Mouse (Mus musculus) limb, embryonic 14.5 days (tissue): Measurements from ENCODE around the gene Cobl. TPM values are rescaled to one million over a fixed set of nuclear protein-coding genes. Genes with fewer than 3 reads are reported as not detected.

Experiments
- ATAC-seq: fragments of 200-750 bp; cut with Nextera tagmentation; 2 replicates; pipeline ENCODE4 v1.8.0; 2017; ENCODE audit warnings: low read depth, moderate number of reproducible peaks, moderate TSS enrichment; ENCODE audit not compliant: low FRiP score
- DNase-seq: peaks from one replicate; pipeline ENCODE4 v3.0.0-alpha.2; 2015; ENCODE audit warnings: low spot score
- H3K27ac ChIP-seq: fragments of 300-500 bp; sonication (generic); replicated peaks from 2 replicates; pipeline ENCODE4 v1.5.1; 2014; ENCODE audit warnings: low read depth, mild to moderate bottlenecking, low read length, moderate library complexity, mixed read lengths
- H3K27me3 ChIP-seq: fragments of 300-500 bp; sonication (generic); 2 replicates; pipeline ENCODE4 v1.6.1; 2014; ENCODE audit warnings: low read length, mixed read lengths; ENCODE audit not compliant: control insufficient read depth, insufficient read depth
- H3K36me3 ChIP-seq: fragments of 300-500 bp; sonication (generic); 2 replicates; pipeline ENCODE4 v1.6.1; 2014; ENCODE audit warnings: mild to moderate bottlenecking, low read length, moderate library complexity, mixed read lengths; ENCODE audit not compliant: control insufficient read depth, insufficient read depth
- H3K4me1 ChIP-seq: fragments of 300-500 bp; sonication (generic); 2 replicates; pipeline ENCODE4 v1.6.1; 2014; ENCODE audit warnings: antibody characterized with exemption, low read length, mixed read lengths; ENCODE audit not compliant: control insufficient read depth, insufficient read depth
- H3K4me2 ChIP-seq: fragments of 300-500 bp; sonication (generic); replicated peaks from 2 replicates; pipeline ENCODE4 v1.6.1; 2014; ENCODE audit warnings: low read depth, mild to moderate bottlenecking, low read length, moderate library complexity; ENCODE audit not compliant: severe bottlenecking
- H3K4me3 ChIP-seq: fragments of 300-500 bp; sonication (generic); replicated peaks from 2 replicates; pipeline ENCODE4 v1.5.1; 2014; ENCODE audit warnings: low read length
- H3K9ac ChIP-seq: fragments of 300-500 bp; sonication (generic); 2 replicates; pipeline ENCODE4 v1.6.1; 2014; ENCODE audit warnings: mild to moderate bottlenecking, low read depth, low read length, moderate library complexity; ENCODE audit not compliant: severe bottlenecking
- H3K9me3 ChIP-seq: fragments of 300-500 bp; sonication (generic); 2 replicates; pipeline ENCODE4 v1.6.1; 2016; ENCODE audit warnings: low read length; ENCODE audit not compliant: control insufficient read depth
- POLR2A ChIP-seq: fragments of 200-500 bp; IDR thresholded peaks from 2 replicates; pipeline ENCODE4 v1.8.0; 2012; ENCODE audit warnings: inconsistent platforms, mild to moderate bottlenecking, moderate library complexity, borderline replicate concordance; ENCODE audit not compliant: insufficient read depth, insufficient read length; ENCODE audit errors: extremely low read depth
- WGBS: fragments of 180-500 bp; shearing (Covaris S2); extraction: QIAGEN DNeasy Blood & Tissue Kit; methylation state at CpG from one replicate; pipeline ENCODE4 v1.1.7; 2014; 5-methylcytosine and 5-hydroxymethylcytosine counted together
- polyA plus RNA-seq, 2 experiments: library from polyadenylated mRNA; depleted of rRNA in 1 of 2; stranded (reverse) in 1 of 2; unstranded in 1 of 2; fragments of >200 nt; fragmentation: Nextera tagmentation in 1 of 2; extraction: Ambion mirVana in 1 of 2; gene quantifications; 2 replicates each; pipeline versions ENCODE4 v1.2.1 to v1.2.3; 2012 to 2014

Cobl gene
- polyA plus RNA-seq, 2 experiments: 22.2 to 31.3 TPM

DNA sequence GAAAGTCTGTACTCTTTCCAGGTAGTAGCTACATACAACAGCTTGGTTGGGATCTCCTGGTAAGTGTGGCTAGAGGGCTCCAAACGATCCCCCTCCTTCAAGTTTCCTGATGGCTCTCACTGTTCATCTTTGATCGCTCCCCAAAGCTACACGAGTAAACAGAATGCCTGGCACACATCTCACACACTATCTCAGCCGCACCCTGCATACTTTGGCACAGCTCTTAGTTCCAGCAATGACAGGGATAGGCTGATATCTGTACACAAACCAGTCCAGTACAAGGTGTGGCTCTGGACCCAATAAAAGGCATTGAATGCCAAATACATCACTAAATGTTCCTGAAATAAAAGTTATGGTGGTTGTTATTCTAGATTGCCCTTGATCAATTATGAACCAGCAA is 55.3 kb downstream of the Cobl start:
- H3K9me3 ChIP-seq: no peaks in the 10 kb centered on the region
- no peak for DNase-seq
- ATAC-seq: no peak
- no peak overlapping the region for H3K4me3 ChIP-seq
- no peak overlapping the region for H3K9ac ChIP-seq
- WGBS: 80% methylated on average over 4 of the region's 4 CpGs
- no peaks in the 10 kb centered on the region for H3K27me3 ChIP-seq
- H3K27ac ChIP-seq: no peak overlapping the region
- no peaks in the 10 kb centered on the region for H3K36me3 ChIP-seq
- TF ChIP-seq POLR2A: no peak
- H3K4me1 ChIP-seq: no peaks in the 10 kb centered on the region
- H3K4me2 ChIP-seq: no peak overlapping the region

DNA sequence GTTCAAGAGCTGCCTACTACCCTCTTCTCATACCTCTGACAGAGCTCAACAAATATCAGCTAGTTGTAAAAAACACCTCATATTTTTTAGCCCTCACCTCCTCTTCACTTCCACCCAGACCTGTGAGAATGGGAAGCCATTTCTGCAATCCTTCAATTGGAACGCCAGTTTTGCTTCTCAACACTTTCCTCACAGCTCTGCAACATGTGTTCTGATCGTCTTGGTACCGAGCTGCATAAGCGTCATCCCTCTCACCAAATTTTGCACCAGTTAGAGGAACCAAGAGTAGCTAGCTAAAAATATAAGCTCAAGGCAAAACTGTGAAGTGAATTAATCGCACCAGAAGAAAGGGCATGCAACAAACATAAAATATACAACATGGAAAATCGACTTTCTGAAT is 56.9 kb downstream of the Cobl start:
- H3K4me2 ChIP-seq: no peak overlapping the region
- no peak for DNase-seq
- WGBS: 85% methylated on average over 6 of the region's 6 CpGs

DNA sequence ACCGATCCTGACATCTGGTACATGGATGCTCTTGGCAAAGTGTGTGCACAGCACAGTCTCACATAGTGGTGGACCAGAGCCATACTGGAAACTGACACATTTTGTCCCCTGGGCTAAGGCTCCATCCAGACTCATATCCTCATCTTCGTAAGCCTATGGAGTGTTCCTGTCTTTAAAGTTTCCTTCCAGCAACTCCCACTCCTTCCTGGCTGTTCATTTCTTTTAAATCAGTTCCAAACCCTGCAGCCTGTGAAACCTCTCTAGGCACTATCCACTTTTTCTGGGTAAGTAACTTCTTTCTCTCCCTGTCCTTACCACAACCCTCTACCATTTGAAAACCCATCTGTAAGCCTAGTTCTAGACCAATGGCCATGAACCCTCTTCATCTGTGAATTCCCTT is 64.9 kb downstream of the Cobl start:
- TF ChIP-seq POLR2A: no peak
- Histone ChIP-seq H3K4me2 (no peak overlapping the region), H3K36me3 (no peaks in the 10 kb centered on the region), H3K27ac (no peak overlapping the region), H3K4me3 (no peak overlapping the region), H3K9ac (no peak overlapping the region), H3K27me3 (no peaks in the 10 kb centered on the region), H3K9me3 (no peaks in the 10 kb centered on the region), H3K4me1 (no peaks in the 10 kb centered on the region; the same call in 1 of the 2 replicates)
- DNase-seq: no peak
- WGBS: 93% methylated on average over 2 of the region's 2 CpGs
- ATAC-seq: no peak

More for the DNA sequence above, 56.9 kb downstream of the Cobl start:
- H3K36me3 ChIP-seq: no peaks in the 10 kb centered on the region
- no peak for TF ChIP-seq POLR2A
- H3K4me1 ChIP-seq: no peaks in the 10 kb centered on the region
- H3K4me3 ChIP-seq: no peak overlapping the region
- no peaks in the 10 kb centered on the region for H3K9me3 ChIP-seq
- no peaks in the 10 kb centered on the region for H3K27me3 ChIP-seq
- ATAC-seq: no peak
- H3K9ac ChIP-seq: no peak overlapping the region
- no peak overlapping the region for H3K27ac ChIP-seq

DNA sequence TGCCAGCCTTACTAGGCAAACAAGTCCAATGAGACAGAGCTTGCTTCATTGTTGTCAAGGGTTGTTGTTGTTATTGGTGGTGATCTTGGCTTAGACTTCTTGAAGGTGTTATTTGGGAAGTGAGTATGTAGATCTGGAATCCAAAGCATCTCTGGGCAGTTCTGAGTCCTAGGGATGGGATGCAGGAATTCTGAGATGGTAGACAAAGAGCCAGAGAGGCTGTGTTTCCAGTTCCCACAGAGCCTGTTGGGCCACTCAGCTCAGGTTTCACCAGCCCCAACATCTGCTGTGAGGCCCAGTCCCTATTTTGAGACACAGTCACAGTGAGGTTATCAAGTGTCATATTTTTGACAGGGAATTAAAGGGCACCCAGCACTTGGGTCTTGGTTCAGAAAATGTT is 68.6 kb downstream of the Cobl start:
- ATAC-seq: peak; percentile 67
- H3K36me3 ChIP-seq: no peaks in the 10 kb centered on the region

DNA sequence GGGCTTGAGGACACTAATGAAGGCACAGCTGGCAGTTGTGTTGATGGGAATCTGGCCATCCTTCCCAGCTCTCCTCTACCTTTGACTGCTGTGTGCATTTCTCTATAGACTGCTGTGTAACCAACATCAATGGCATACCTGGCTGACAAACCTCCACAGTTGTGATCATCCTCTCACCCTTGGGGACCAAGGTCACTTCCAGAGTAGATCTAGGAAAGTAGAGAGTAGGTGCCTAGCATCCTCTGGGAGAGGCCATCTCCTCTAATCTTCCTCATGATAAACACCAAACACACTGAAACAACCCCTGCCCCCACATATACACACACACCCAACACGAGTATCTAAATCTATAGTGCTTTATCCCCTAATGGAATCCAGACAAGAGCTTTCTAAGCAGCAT is 70.1 kb downstream of the Cobl start:
- H3K27me3 ChIP-seq: no peaks in the 10 kb centered on the region
- H3K9me3 ChIP-seq: no peaks in the 10 kb centered on the region
- no peak overlapping the region for H3K9ac ChIP-seq
- TF ChIP-seq POLR2A: no peak
- H3K4me1 ChIP-seq: no peaks in the 10 kb centered on the region; the same call in 1 of the 2 replicates
- H3K27ac ChIP-seq: no peak overlapping the region
- ATAC-seq: no peak
- H3K36me3 ChIP-seq: no peaks in the 10 kb centered on the region
- whole genome bisulfite sequencing: 73% methylated on average over 1 of the region's 1 CpGs
- H3K4me3 ChIP-seq: no peak overlapping the region
- H3K4me2 ChIP-seq: no peak overlapping the region
- DNase-seq: no peak

More for the DNA sequence above, 68.6 kb downstream of the Cobl start:
- TF ChIP-seq POLR2A: no peak
- H3K9ac ChIP-seq: no peak overlapping the region
- no peak overlapping the region for H3K4me3 ChIP-seq
- no peaks in the 10 kb centered on the region for H3K9me3 ChIP-seq
- no peaks in the 10 kb centered on the region; the same call in 1 of the 2 replicates for H3K4me1 ChIP-seq
- H3K27ac ChIP-seq: no peak overlapping the region; the same call in 1 of the 2 replicates
- no peak overlapping the region for H3K4me2 ChIP-seq
- H3K27me3 ChIP-seq: no peaks in the 10 kb centered on the region
- no peak for DNase-seq

DNA sequence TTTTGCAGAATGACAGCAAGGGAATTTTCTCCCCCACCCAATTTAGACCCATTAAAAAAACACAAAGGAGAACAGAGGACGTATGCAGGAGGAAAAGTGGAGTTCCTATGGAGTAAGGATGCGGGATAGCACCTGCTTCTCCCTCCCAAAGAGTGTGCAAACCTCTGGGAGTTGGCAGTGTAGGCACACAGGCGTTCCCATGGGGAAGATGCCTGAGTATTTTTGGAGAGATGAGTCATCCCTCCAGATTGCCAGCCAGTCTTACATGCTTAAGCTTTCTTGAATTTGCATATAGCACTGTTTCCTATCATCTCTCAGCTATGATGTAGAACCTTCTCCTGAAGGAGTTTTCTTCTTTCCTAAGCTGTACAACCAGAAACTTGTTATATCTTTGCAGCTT is 70.6 kb downstream of the Cobl start:
- Histone ChIP-seq H3K27ac (no peak overlapping the region), H3K4me2 (no peak overlapping the region), H3K27me3 (no peaks in the 10 kb centered on the region), H3K4me3 (no peak overlapping the region), H3K9ac (no peak overlapping the region), H3K36me3 (no peaks in the 10 kb centered on the region), H3K9me3 (no peaks in the 10 kb centered on the region), H3K4me1 (no peaks in the 10 kb centered on the region; the same call in 1 of the 2 replicates)
- ATAC-seq (no peak), DNase-seq (no peak)
- 60% methylated on average over 3 of the region's 3 CpGs for WGBS
- TF ChIP-seq POLR2A: no peak
